Mouse (Mus musculus): Measurements from ENCODE around the gene Med18. TPM values are rescaled to one million over a fixed set of nuclear protein-coding genes. Genes with fewer than 3 reads are reported as not detected.
A peak's percentile ranks its signal among the peaks of the same experiment; 100 is the strongest.

The Med18 gene
- polyA plus RNA-seq (2015; fragmentation: Nextera tagmentation; extraction: Ambion mirVana) = 14.7 and 15.2 TPM in 2 replicates

- peak; percentile 98 for ATAC-seq
- Histone ChIP-seq H3K4me2 (ENCODE audit: low read length) (peak within 1 kb of the TSS; percentile 90), H3K27ac (ENCODE audit: low read depth, low read length) (peak within 1 kb of the TSS; percentile 52), H3K9me3 (ENCODE audit: control insufficient read depth, low read length) (no peaks in the 10 kb centered on the region), H3K9ac (ENCODE audit: low read depth, low read length) (peak within 1 kb of the TSS; percentile 72), H3K36me3 (ENCODE audit: control insufficient read depth, insufficient read depth, low read length) (peaks cover 12% of the 10 kb centered on the region), H3K4me1 (ENCODE audit: control insufficient read depth, insufficient read depth, low read depth, low read length) (peaks cover 12% of the 10 kb centered on the region), H3K4me3 (ENCODE audit: low read length) (peak within 1 kb of the TSS; percentile 73), H3K27me3 (replicated peaks; ENCODE audit: control insufficient read depth, insufficient read depth, low read length) (no peaks in the 10 kb centered on the region)
- WGBS = under 1% methylated on average over 44 of the region's 44 CpGs
Observed at GRCm38 (mm10) chr4:132463430-132464254, at the start of gene Med18. TSS of gene Med18 (minus strand) at chr4:132463921.

GRCm38 (mm10) chr4:132512080-132512479, 48.4 kb upstream of the Med18 start:
- no peak overlapping the region for H3K4me2 ChIP-seq (ENCODE audit: low read length)
- H3K36me3 ChIP-seq (ENCODE audit: control insufficient read depth, insufficient read depth, low read length) = no peaks in the 10 kb centered on the region
- H3K4me1 ChIP-seq (ENCODE audit: control insufficient read depth, insufficient read depth, low read depth, low read length) = peaks cover 14% of the 10 kb centered on the region
- no peak for ATAC-seq
- H3K9me3 ChIP-seq (ENCODE audit: control insufficient read depth, low read length) = no peaks in the 10 kb centered on the region
- 88% methylated on average over 3 of the region's 3 CpGs for WGBS
- no peak overlapping the region for H3K9ac ChIP-seq (ENCODE audit: low read depth, low read length)
- no peak overlapping the region for H3K27ac ChIP-seq (ENCODE audit: low read depth, low read length)
- peaks cover 3% of the 10 kb centered on the region; the same call in 1 of the 2 replicates for H3K27me3 ChIP-seq (replicated peaks; ENCODE audit: control insufficient read depth, insufficient read depth, low read length)
- no peak overlapping the region for H3K4me3 ChIP-seq (ENCODE audit: low read length)

GRCm38 (mm10) chr4:132510352-132510798, 46.7 kb upstream of the Med18 start, which contains the start of gene Sesn2:
TSS of gene Sesn2 (minus strand) at chr4:132510501.
- ATAC-seq = peak; percentile 95
- under 1% methylated on average over 32 of the region's 32 CpGs for WGBS
- Histone ChIP-seq H3K4me2 (ENCODE audit: low read length) (peak within 1 kb of the TSS; percentile 81), H3K36me3 (ENCODE audit: control insufficient read depth, insufficient read depth, low read length) (no peaks in the 10 kb centered on the region), H3K27me3 (replicated peaks; ENCODE audit: control insufficient read depth, insufficient read depth, low read length) (peaks cover 3% of the 10 kb centered on the region; the same call in 1 of the 2 replicates), H3K9ac (ENCODE audit: low read depth, low read length) (peak within 1 kb of the TSS; percentile 79), H3K9me3 (ENCODE audit: control insufficient read depth, low read length) (no peaks in the 10 kb centered on the region), H3K27ac (ENCODE audit: low read depth, low read length) (peak within 1 kb of the TSS; percentile 77), H3K4me3 (ENCODE audit: low read length) (peak within 1 kb of the TSS; percentile 71), H3K4me1 (ENCODE audit: control insufficient read depth, insufficient read depth, low read depth, low read length) (peaks cover 10% of the 10 kb centered on the region)

- under 1% methylated on average over 50 of the region's 52 CpGs for WGBS
- ATAC-seq = peak; percentile 81
- H3K9ac ChIP-seq (ENCODE audit: low read depth, low read length) = peak overlapping the region; percentile 79
- H3K27me3 ChIP-seq (replicated peaks; ENCODE audit: control insufficient read depth, insufficient read depth, low read length) = peaks cover 3% of the 10 kb centered on the region; the same call in 1 of the 2 replicates
- no peaks in the 10 kb centered on the region for H3K9me3 ChIP-seq (ENCODE audit: control insufficient read depth, low read length)
- peak overlapping the region; percentile 81 for H3K4me2 ChIP-seq (ENCODE audit: low read length)
- H3K36me3 ChIP-seq (ENCODE audit: control insufficient read depth, insufficient read depth, low read length) = no peaks in the 10 kb centered on the region
- H3K4me3 ChIP-seq (ENCODE audit: low read length) = peak overlapping the region; percentile 71
- H3K4me1 ChIP-seq (ENCODE audit: control insufficient read depth, insufficient read depth, low read depth, low read length) = peaks cover 10% of the 10 kb centered on the region
- H3K27ac ChIP-seq (ENCODE audit: low read depth, low read length) = peak overlapping the region; percentile 77
Observed at GRCm38 (mm10) chr4:132509621-132510296, 46.0 kb upstream of the Med18 start.

- H3K27me3 ChIP-seq (replicated peaks; ENCODE audit: control insufficient read depth, insufficient read depth, low read length) = peaks cover 3% of the 10 kb centered on the region; the same call in 1 of the 2 replicates
- ATAC-seq = no peak
- no peaks in the 10 kb centered on the region for H3K9me3 ChIP-seq (ENCODE audit: control insufficient read depth, low read length)
- H3K9ac ChIP-seq (ENCODE audit: low read depth, low read length) = no peak overlapping the region
- no peak overlapping the region for H3K4me3 ChIP-seq (ENCODE audit: low read length)
- WGBS = 43% methylated on average over 2 of the region's 2 CpGs
- no peak overlapping the region for H3K27ac ChIP-seq (ENCODE audit: low read depth, low read length)
- no peak overlapping the region for H3K4me2 ChIP-seq (ENCODE audit: low read length)
- no peaks in the 10 kb centered on the region for H3K36me3 ChIP-seq (ENCODE audit: control insufficient read depth, insufficient read depth, low read length)
- peaks cover 6% of the 10 kb centered on the region for H3K4me1 ChIP-seq (ENCODE audit: control insufficient read depth, insufficient read depth, low read depth, low read length)
Observed at GRCm38 (mm10) chr4:132507210-132507609, 43.5 kb upstream of the Med18 start.

GRCm38 (mm10) chr4:132506250-132506649, 42.5 kb upstream of the Med18 start:
- no peak for ATAC-seq
- Histone ChIP-seq H3K4me2 (ENCODE audit: low read length) (no peak overlapping the region), H3K9me3 (ENCODE audit: control insufficient read depth, low read length) (no peaks in the 10 kb centered on the region), H3K27ac (ENCODE audit: low read depth, low read length) (no peak overlapping the region), H3K27me3 (replicated peaks; ENCODE audit: control insufficient read depth, insufficient read depth, low read length) (peaks cover 2% of the 10 kb centered on the region; the same call in 1 of the 2 replicates), H3K36me3 (ENCODE audit: control insufficient read depth, insufficient read depth, low read length) (no peaks in the 10 kb centered on the region), H3K4me3 (ENCODE audit: low read length) (no peak overlapping the region), H3K4me1 (ENCODE audit: control insufficient read depth, insufficient read depth, low read depth, low read length) (peaks cover 6% of the 10 kb centered on the region), H3K9ac (ENCODE audit: low read depth, low read length) (no peak overlapping the region)
- 76% methylated on average over 6 of the region's 6 CpGs for WGBS

GRCm38 (mm10) chr4:132505800-132506199, 42.1 kb upstream of the Med18 start:
- whole genome bisulfite sequencing = 27% methylated on average over 10 of the region's 10 CpGs

GRCm38 (mm10) chr4:132505034-132505738, 41.5 kb upstream of the Med18 start:
- Histone ChIP-seq H3K27ac (ENCODE audit: low read depth, low read length) (no peak overlapping the region), H3K4me3 (ENCODE audit: low read length) (no peak overlapping the region), H3K4me1 (ENCODE audit: control insufficient read depth, insufficient read depth, low read depth, low read length) (peaks cover 6% of the 10 kb centered on the region), H3K4me2 (ENCODE audit: low read length) (no peak overlapping the region), H3K9ac (ENCODE audit: low read depth, low read length) (no peak overlapping the region), H3K27me3 (replicated peaks; ENCODE audit: control insufficient read depth, insufficient read depth, low read length) (no peaks in the 10 kb centered on the region), H3K9me3 (ENCODE audit: control insufficient read depth, low read length) (no peaks in the 10 kb centered on the region), H3K36me3 (ENCODE audit: control insufficient read depth, insufficient read depth, low read length) (no peaks in the 10 kb centered on the region)
- WGBS = 66% methylated on average over 6 of the region's 6 CpGs
- no peak for ATAC-seq

More at GRCm38 (mm10) chr4:132505800-132506199, 42.1 kb upstream of the Med18 start:
- Histone ChIP-seq H3K27ac (ENCODE audit: low read depth, low read length) (no peak overlapping the region), H3K4me1 (ENCODE audit: control insufficient read depth, insufficient read depth, low read depth, low read length) (peaks cover 6% of the 10 kb centered on the region), H3K36me3 (ENCODE audit: control insufficient read depth, insufficient read depth, low read length) (no peaks in the 10 kb centered on the region), H3K9ac (ENCODE audit: low read depth, low read length) (no peak overlapping the region), H3K27me3 (replicated peaks; ENCODE audit: control insufficient read depth, insufficient read depth, low read length) (no peaks in the 10 kb centered on the region), H3K4me3 (ENCODE audit: low read length) (no peak overlapping the region), H3K4me2 (ENCODE audit: low read length) (no peak overlapping the region), H3K9me3 (ENCODE audit: control insufficient read depth, low read length) (no peaks in the 10 kb centered on the region)
- no peak for ATAC-seq
